Mouse (Mus musculus) megakaryocyte, embryonic 14.5 days (primary cell): ENCODE measurements around the gene Srrt.

ENCODE experiments used
- FLI1 ChIP-seq: IDR thresholded peaks from 2 replicates; pipeline ENCODE4 v1.6.1; 2012; ENCODE audit warnings: low read length, inconsistent platforms, mixed read lengths
- GATA1 ChIP-seq: IDR thresholded peaks from 3 replicates; pipeline ENCODE4 v1.6.1; 2012; ENCODE audit warnings: mixed read lengths, low read length, inconsistent platforms, borderline replicate concordance

DNA sequence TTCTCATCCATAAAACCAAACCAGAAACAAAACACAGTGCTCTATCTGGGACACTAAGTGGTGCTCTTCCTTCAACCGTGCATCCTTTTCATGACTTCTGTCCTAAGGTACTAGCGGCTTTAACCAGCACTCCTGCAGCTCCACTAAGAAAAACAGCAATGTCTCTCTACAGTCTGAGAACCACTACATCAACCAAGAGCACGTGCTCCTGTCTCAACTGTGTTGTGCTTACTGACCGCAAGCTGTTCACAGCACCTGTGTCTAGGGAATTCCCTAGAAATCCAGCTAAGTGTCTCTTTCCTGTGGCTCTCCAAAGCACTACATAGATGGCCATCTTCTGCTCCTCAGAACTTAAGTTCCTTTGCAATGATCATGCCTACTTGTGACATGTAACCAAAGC, 2.7 kb downstream of the Srrt start:
- no peak for TF ChIP-seq GATA1
- TF ChIP-seq FLI1: no peak
